Mouse (Mus musculus) MEL (cell line): ENCODE results near the gene Plekha7. TPM values are rescaled to one million over a fixed set of nuclear protein-coding genes. Genes with fewer than 3 reads are reported as not detected.

Experiments
- DNase-seq: peaks from one replicate; pipeline ENCODE4 v3.0.0; 2011; ENCODE audit warnings: low read depth, low spot score
- H3K27ac ChIP-seq: 2 replicates; pipeline ENCODE4 v1.5.1; 2012; ENCODE audit warnings: low read depth, mild to moderate bottlenecking, control low read depth, low read length, moderate library complexity; ENCODE audit not compliant: control insufficient read depth
- H3K27me3 ChIP-seq, 2 experiments: fragments of 150-350 bp in 1 of 2; sonication (generic) in 1 of 2; 2 replicates each; pipeline ENCODE4 v1.6.1; 2012; ENCODE audit warnings: low read length in 2 of 2, mild to moderate bottlenecking in 2 of 2, improper control_type of control experiment in 1 of 2, moderate library complexity in 1 of 2; ENCODE audit not compliant: insufficient read depth in 2 of 2, control insufficient read depth in 1 of 2
- H3K36me3 ChIP-seq, 2 experiments: 2 replicates each; pipeline ENCODE4 v1.6.1; 2012 to 2014; ENCODE audit warnings: low read length in 2 of 2, improper control_type of control experiment in 1 of 2, inconsistent platforms in 1 of 2, mild to moderate bottlenecking in 1 of 2; ENCODE audit not compliant: insufficient read depth in 2 of 2, control insufficient read depth in 1 of 2
- H3K4me1 ChIP-seq, 2 experiments: fragments of 150-350 bp in 1 of 2; sonication (generic) in 1 of 2; 2 replicates each; pipeline ENCODE4 v1.6.1; 2012; ENCODE audit warnings: low read length in 2 of 2, improper control_type of control experiment in 1 of 2, mild to moderate bottlenecking in 1 of 2; ENCODE audit not compliant: insufficient read depth in 2 of 2, control insufficient read depth in 1 of 2
- H3K4me3 ChIP-seq, 2 experiments: fragments of 150-350 bp in 1 of 2; sonication (generic) in 1 of 2; 2 replicates each; pipeline ENCODE4 v1.5.1; 2012; ENCODE audit warnings: low read depth in 2 of 2, low read length in 2 of 2, mild to moderate bottlenecking in 2 of 2, moderate library complexity in 2 of 2, control low read depth in 1 of 2, improper control_type of control experiment in 1 of 2; ENCODE audit not compliant: control insufficient read depth in 1 of 2, insufficient read depth in 1 of 2
- H3K79me2 ChIP-seq: 2 replicates; pipeline ENCODE4 v1.6.1; 2012; ENCODE audit warnings: mild to moderate bottlenecking, low read length, moderate library complexity; ENCODE audit not compliant: control insufficient read depth, poor library complexity, insufficient read depth
- H3K9ac ChIP-seq: 2 replicates; pipeline ENCODE4 v1.6.1; 2012; ENCODE audit warnings: low read depth, mild to moderate bottlenecking, control low read depth, low read length, moderate library complexity; ENCODE audit not compliant: control insufficient read depth, poor library complexity, severe bottlenecking
- H3K9me3 ChIP-seq: fragments of 150-350 bp; sonication (generic); replicated peaks from 2 replicates; pipeline ENCODE4 v1.6.1; 2012; ENCODE audit warnings: mild to moderate bottlenecking, low read length, improper control_type of control experiment, moderate library complexity; ENCODE audit not compliant: insufficient read depth
- BHLHE40 ChIP-seq: IDR thresholded peaks from 2 replicates; pipeline ENCODE4 v1.6.1; 2012; ENCODE audit warnings: low read depth, mild to moderate bottlenecking, inconsistent platforms, low read length, improper control_type of control experiment, borderline replicate concordance
- CHD1 ChIP-seq: IDR thresholded peaks from 2 replicates; pipeline ENCODE4 v1.6.1; 2012; ENCODE audit warnings: low read depth, mild to moderate bottlenecking, inconsistent platforms, low read length, improper control_type of control experiment
- CHD2 ChIP-seq: IDR thresholded peaks from 2 replicates; pipeline ENCODE4 v1.6.1; 2011; ENCODE audit warnings: low read length, improper control_type of control experiment
- CTCF ChIP-seq, 3 experiments: IDR thresholded peaks in 2 of 3; conservative IDR thresholded peaks in 1 of 3; 2 replicates each; pipeline ENCODE4 v1.5.1; 2011 to 2012; ENCODE audit warnings: low read length in 3 of 3, low read depth in 2 of 3, mild to moderate bottlenecking in 2 of 3, improper control_type of control experiment in 1 of 3, inconsistent platforms in 1 of 3, mixed read lengths in 1 of 3, moderate library complexity in 1 of 3; ENCODE audit not compliant: control insufficient read depth in 1 of 3, insufficient read depth in 1 of 3, poor library complexity in 1 of 3, severe bottlenecking in 1 of 3
- E2F4 ChIP-seq: IDR thresholded peaks from 2 replicates; pipeline ENCODE4 v1.6.1; 2011; ENCODE audit warnings: low read depth, low read length, improper control_type of control experiment, borderline replicate concordance
- ETS1 ChIP-seq: IDR thresholded peaks from 2 replicates; pipeline ENCODE4 v1.6.1; 2012; ENCODE audit warnings: low read depth, mild to moderate bottlenecking, inconsistent platforms, low read length, improper control_type of control experiment, moderate library complexity
- GABPA ChIP-seq: IDR thresholded peaks from 2 replicates; pipeline ENCODE4 v1.6.1; 2012; ENCODE audit warnings: low read depth, mild to moderate bottlenecking, inconsistent platforms, low read length, improper control_type of control experiment, moderate library complexity
- GATA1 ChIP-seq: IDR thresholded peaks from 2 replicates; pipeline ENCODE4 v1.6.1; 2011; ENCODE audit warnings: low read depth, low read length, improper control_type of control experiment
- MAX ChIP-seq: IDR thresholded peaks from 2 replicates; pipeline ENCODE4 v1.6.1; 2011; ENCODE audit warnings: low read length, improper control_type of control experiment
- MYC ChIP-seq: IDR thresholded peaks from 2 replicates; pipeline ENCODE4 v1.6.1; 2011; ENCODE audit warnings: low read depth, mild to moderate bottlenecking, low read length, improper control_type of control experiment, moderate library complexity
- NELFE ChIP-seq: IDR thresholded peaks from 2 replicates; pipeline ENCODE4 v1.6.1; 2011; ENCODE audit warnings: low read depth, low read length, improper control_type of control experiment
- POLR2AphosphoS5 ChIP-seq: IDR thresholded peaks from 2 replicates; pipeline ENCODE4 v1.6.1; 2012; ENCODE audit warnings: low read depth, borderline replicate concordance, mild to moderate bottlenecking, inconsistent platforms, low read length, moderate library complexity, mixed read lengths
- RAD21 ChIP-seq: IDR thresholded peaks from 2 replicates; pipeline ENCODE4 v1.6.1; 2011; ENCODE audit warnings: mild to moderate bottlenecking, low read depth, low read length, improper control_type of control experiment
- SIN3A ChIP-seq: IDR thresholded peaks from 2 replicates; pipeline ENCODE4 v1.6.1; 2012; ENCODE audit warnings: low read length, improper control_type of control experiment, inconsistent platforms
- UBTF ChIP-seq: IDR thresholded peaks from 2 replicates; pipeline ENCODE4 v1.6.1; 2012; ENCODE audit warnings: low read depth, mild to moderate bottlenecking, inconsistent platforms, low read length, improper control_type of control experiment, moderate library complexity, borderline replicate concordance; ENCODE audit not compliant: insufficient read depth
- USF2 ChIP-seq, 2 experiments: IDR thresholded peaks; 2 replicates each; pipeline ENCODE4 v1.6.1; 2011 to 2012; ENCODE audit warnings: improper control_type of control experiment in 2 of 2, low read length in 2 of 2, borderline replicate concordance in 1 of 2, inconsistent platforms in 1 of 2, low read depth in 1 of 2, mild to moderate bottlenecking in 1 of 2; ENCODE audit not compliant: insufficient read depth in 1 of 2
- ZNF384 ChIP-seq: IDR thresholded peaks from 2 replicates; pipeline ENCODE4 v1.6.1; 2012; ENCODE audit warnings: low read depth, mild to moderate bottlenecking, inconsistent platforms, low read length, improper control_type of control experiment
- polyA plus RNA-seq, 2 experiments: library from polyadenylated mRNA; stranded (reverse) in 1 of 2; unstranded in 1 of 2; fragments of >175 nt in 1 of 2; fragments of >200 nt in 1 of 2; gene quantifications; 2 replicates each; pipeline versions ENCODE4 v1.2.1 to v1.2.4; 2012; ENCODE audit warnings: low replicate concordance in 2 of 2, low read depth in 1 of 2; ENCODE audit not compliant: insufficient read length in 2 of 2, insufficient read depth in 1 of 2, missing spikeins in 1 of 2
- total RNA-seq: library from RNA; depleted of rRNA; stranded (reverse); fragments of 300-350 nt; gene quantifications from 2 replicates; pipeline ENCODE4 v1.2.3, GENCODE M21; 2012

The Plekha7 gene
- total and polyA plus RNA-seq, 3 experiments: 4.4 to 14.5 TPM; not detected in 1

- Histone ChIP-seq H3K36me3 (no peaks in the 10 kb centered on the region), H3K4me1 (no peaks in the 10 kb centered on the region), H3K27ac (no peak overlapping the region), H3K9ac (no peak overlapping the region), H3K9me3 (no peaks in the 10 kb centered on the region), H3K79me2 (no peaks in the 10 kb centered on the region), H3K27me3 (no peaks in the 10 kb centered on the region), H3K4me3 (no peak overlapping the region)
- TF ChIP-seq CHD2 (no peak), UBTF (no peak), GABPA (no peak), SIN3A (no peak), GATA1 (no peak), POLR2AphosphoS5 (no peak), MYC (no peak), BHLHE40 (no peak), NELFE (no peak)
- DNase-seq: no peak
Observed at GRCm38 (mm10) chr7:116120737-116121136, 187.4 kb downstream of the Plekha7 start.

GRCm38 (mm10) chr7:116119306-116119857 lies 188.8 kb downstream of the Plekha7 start:
- Histone ChIP-seq H3K4me3 (no peak overlapping the region), H3K36me3 (no peaks in the 10 kb centered on the region)
- TF ChIP-seq RAD21: no peak
- TF ChIP-seq POLR2AphosphoS5: no peak
- no peak for TF ChIP-seq CHD2
- TF ChIP-seq USF2 (IDR thresholded peaks at IDR 0.05; ENCODE audit: borderline replicate concordance in 1 of 2, insufficient read depth in 1 of 2, low read depth in 1 of 2, low read length in 2 of 2): no peak
- TF ChIP-seq ETS1: no peak
- TF ChIP-seq CHD1: no peak
- no peak for TF ChIP-seq GABPA
- no peak for TF ChIP-seq NELFE
- no peak for TF ChIP-seq E2F4
- TF ChIP-seq CTCF (IDR thresholded peaks at IDR 0.05 in 2 of 3, conservative IDR thresholded peaks at IDR 0.05 in 1 of 3; ENCODE audit: control insufficient read depth in 1 of 3, insufficient read depth in 1 of 3, low read depth in 2 of 3, low read length in 3 of 3, poor library complexity in 1 of 3, severe bottlenecking in 1 of 3): no peak
- TF ChIP-seq ZNF384: no peak
- no peak for TF ChIP-seq MAX

More at GRCm38 (mm10) chr7:116119306-116119857, 188.8 kb downstream of the Plekha7 start:
- H3K79me2 ChIP-seq: no peaks in the 10 kb centered on the region
- H3K9ac ChIP-seq: no peak overlapping the region
- no peaks in the 10 kb centered on the region for H3K27me3 ChIP-seq
- H3K4me1 ChIP-seq: no peaks in the 10 kb centered on the region
- H3K27ac ChIP-seq: no peak overlapping the region
- H3K9me3 ChIP-seq: no peaks in the 10 kb centered on the region
- no peak for DNase-seq
